Comparison of ENCODE assay signal across 25 mouse cellular contexts in the genomic region with DNA sequence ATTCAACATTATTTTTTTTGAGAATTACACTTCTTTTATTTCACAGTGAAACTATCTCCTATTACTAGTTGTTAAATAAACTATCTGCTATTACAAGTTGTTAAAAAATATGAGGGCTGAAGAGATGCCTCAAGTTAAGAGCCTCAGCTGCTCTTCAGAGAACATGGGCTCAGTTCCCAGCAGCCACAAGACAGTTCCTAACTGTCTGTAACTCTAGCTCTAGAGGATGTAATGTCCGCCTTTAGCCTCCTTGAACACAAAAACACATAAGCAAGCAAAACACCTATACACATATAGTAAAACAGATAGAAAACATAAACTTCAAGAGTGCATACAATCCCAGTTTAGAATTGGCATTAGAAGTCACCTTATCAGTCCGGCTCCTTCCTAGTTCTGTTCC.
"Had no signal": no experiment of that assay in that cellular context is flagged by ENCODE, and none has a peak within 500 bp of the region (broad histone marks: within the 10 kb centered on the region; RNA-seq: fewer than 3 reads in every experiment).

No protein-coding gene starts in this region.

- DNase-seq: cerebellum, adult 18-20 months; cerebellum, adult 2 months; cerebellum, adult 8-10 months; cerebellum, adult 9-10 months; cerebellum, adult 9-11 months; cerebellum, postnatal 10 days; cerebellum, postnatal 14 days; cerebellum, postnatal 25 days; cerebellum, postnatal 36 days; embryo, embryonic 11 days; forebrain, postnatal 0 days; gastrocnemius, postnatal 10 days; gastrocnemius, postnatal 14 days; heart, adult 18-20 months; heart, adult 2 months had no signal

- H3K4me3 ChIP-seq: embryonic facial prominence, embryonic 10.5 days; embryonic facial prominence, embryonic 12.5 days; embryonic facial prominence, embryonic 13.5 days; embryonic facial prominence, embryonic 15.5 days; erythroblast, embryonic 14.5 days; forebrain, embryonic 10.5 days; forebrain, embryonic 12.5 days; forebrain, embryonic 13.5 days; forebrain, embryonic 15.5 days; heart, adult 2 months; heart, embryonic 10.5 days had no signal

- H3K27ac ChIP-seq: embryonic facial prominence, embryonic 10.5 days; embryonic facial prominence, embryonic 12.5 days; embryonic facial prominence, embryonic 13.5 days; embryonic facial prominence, embryonic 15.5 days; forebrain, embryonic 10.5 days; forebrain, embryonic 12.5 days; forebrain, embryonic 13.5 days; forebrain, embryonic 15.5 days; heart, adult 2 months; heart, embryonic 10.5 days had no signal
